15 mouse cellular contexts compared by ENCODE assay signal in the genomic region with DNA sequence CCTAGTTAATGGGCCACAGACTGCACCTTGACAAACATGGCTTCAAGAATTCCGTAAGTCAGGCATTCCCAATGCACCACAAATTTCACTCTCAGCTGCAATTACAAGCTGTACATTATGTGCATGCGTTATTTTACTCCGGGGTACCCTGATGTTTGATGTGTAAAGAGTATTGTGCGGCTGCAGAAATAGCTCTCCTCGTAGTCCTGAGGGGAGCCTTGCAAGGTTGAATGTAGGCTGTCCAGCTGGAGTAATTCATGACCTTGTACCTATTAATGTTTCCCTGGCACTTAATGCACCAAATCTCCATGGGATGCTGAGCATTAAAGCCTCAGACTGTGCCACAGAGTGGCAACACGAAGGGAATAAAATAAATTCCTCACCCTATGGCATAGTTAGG.
"Had no signal": no experiment of that assay in that cellular context is flagged by ENCODE, and none has a peak within 500 bp of the region (broad histone marks: within the 10 kb centered on the region; RNA-seq: fewer than 3 reads in every experiment).

No protein-coding gene starts in this region.

- DNase-seq: kidney, postnatal 14 days; liver; liver, embryonic 13.5 days; liver, postnatal 0 days; lung, postnatal 14 days; retina, postnatal 1 day; thymus, postnatal 36 days had no signal

- H3K36me3 ChIP-seq: kidney, embryonic 15.5 days; limb, embryonic 12.5 days; liver, embryonic 13.5 days; lung, embryonic 15.5 days; stomach, embryonic 15.5 days had no signal

- H3K4me3 ChIP-seq: kidney, embryonic 15.5 days; limb, embryonic 12.5 days; liver, embryonic 13.5 days; lung, embryonic 15.5 days; megakaryocyte, embryonic 14.5 days; stomach, embryonic 15.5 days had no signal

- H3K9me3 ChIP-seq: kidney, embryonic 15.5 days; limb, embryonic 12.5 days; liver, embryonic 13.5 days; lung, embryonic 15.5 days; stomach, embryonic 15.5 days had no signal

- ATAC-seq: liver, postnatal 0 days; midbrain, embryonic 16.5 days had no signal

- H3K27me3 ChIP-seq: kidney, embryonic 15.5 days; limb, embryonic 12.5 days; liver, embryonic 13.5 days; lung, embryonic 15.5 days; megakaryocyte, embryonic 14.5 days; stomach, embryonic 15.5 days had no signal

- H3K9ac ChIP-seq: kidney, embryonic 15.5 days; limb, embryonic 12.5 days; liver, embryonic 13.5 days; liver, postnatal 0 days; lung, embryonic 15.5 days; stomach, embryonic 15.5 days had no signal

- H3K4me2 ChIP-seq: kidney, embryonic 15.5 days; limb, embryonic 12.5 days; liver, embryonic 13.5 days; lung, embryonic 15.5 days; midbrain, embryonic 11.5 days; stomach, embryonic 15.5 days had no signal

- H3K27ac ChIP-seq: kidney, embryonic 15.5 days; limb, embryonic 12.5 days; liver, embryonic 13.5 days; lung, embryonic 15.5 days; macrophage; stomach, embryonic 15.5 days had no signal

- H3K4me1 ChIP-seq: liver, embryonic 13.5 days; lung, embryonic 15.5 days; megakaryocyte, embryonic 14.5 days had no signal
